Mouse (Mus musculus) testis, adult 2 months (tissue): ENCODE results near the gene Sh3d21.

ENCODE experiments used
- CTCF ChIP-seq: fragments of 200-500 bp; IDR thresholded peaks from 2 replicates; pipeline ENCODE4 v1.5.1; 2012; ENCODE audit warnings: low read depth, mild to moderate bottlenecking, inconsistent platforms, low read length, moderate library complexity; ENCODE audit not compliant: control insufficient read depth, insufficient read depth, insufficient replicate concordance
- POLR2A ChIP-seq: fragments of 200-500 bp; IDR thresholded peaks from 2 replicates; pipeline ENCODE4 v1.6.1; 2012; ENCODE audit warnings: low read depth, mild to moderate bottlenecking, inconsistent platforms, low read length, moderate library complexity; ENCODE audit not compliant: control insufficient read depth

DNA sequence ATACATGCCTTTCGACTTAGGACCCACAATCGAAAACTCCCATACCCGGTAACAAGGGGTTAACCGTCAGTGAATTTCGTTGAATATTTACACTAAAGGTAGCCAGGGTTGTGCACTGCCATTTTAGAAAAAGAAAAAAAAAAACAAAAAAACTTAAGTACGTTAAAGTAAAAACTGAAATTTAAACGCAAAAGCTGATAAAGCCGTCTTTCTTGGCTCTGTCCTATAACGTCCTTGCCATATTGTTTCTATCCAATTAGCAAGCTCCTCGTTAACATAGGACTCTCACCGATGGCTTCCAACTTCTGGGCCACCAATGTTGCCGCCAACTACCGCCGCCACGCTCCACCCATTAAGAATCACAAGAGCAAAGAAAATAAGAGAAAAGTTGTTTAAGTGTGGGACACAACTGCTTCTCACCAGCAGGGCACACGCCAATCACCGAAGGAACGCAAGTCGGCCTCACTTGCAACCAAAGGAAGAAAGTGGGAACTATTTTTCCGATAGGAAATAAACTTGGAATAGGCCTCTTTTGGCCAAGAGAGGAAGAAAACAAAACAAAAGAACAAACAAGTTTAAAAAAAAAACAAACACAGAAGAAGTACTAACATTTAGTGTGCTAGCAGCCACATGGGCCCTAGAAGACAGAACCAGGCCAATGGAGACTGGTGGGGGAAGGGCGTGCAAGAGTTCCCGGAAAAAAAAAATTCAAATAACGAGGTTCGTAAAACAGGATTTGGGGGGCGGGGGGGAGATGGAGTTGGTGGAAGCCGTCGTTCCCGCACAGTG is 38.4 kb upstream of the Sh3d21 start:
- TF ChIP-seq CTCF = no peak
- no peak; the same call in 1 of the 2 replicates for TF ChIP-seq POLR2A
